Mouse (Mus musculus) lung, embryonic 15.5 days (tissue): ENCODE measurements around the gene Serpinb11. TPM values are rescaled to one million over a fixed set of nuclear protein-coding genes. Genes with fewer than 3 reads are reported as not detected.

ENCODE experiments used
- ATAC-seq: fragments of 200-750 bp; cut with Nextera tagmentation; 2 replicates; pipeline ENCODE4 v1.8.0; 2017; ENCODE audit warnings: moderate number of reproducible peaks, borderline replicate concordance; ENCODE audit not compliant: low FRiP score, low TSS enrichment; ENCODE audit errors: extremely low read depth
- H3K27ac ChIP-seq: fragments of 300-500 bp; sonication (generic); 2 replicates; pipeline ENCODE4 v1.5.1; 2015; ENCODE audit warnings: moderate library complexity, mild to moderate bottlenecking, inconsistent platforms
- H3K27me3 ChIP-seq: fragments of 300-500 bp; sonication (generic); 2 replicates; pipeline ENCODE4 v1.6.1; 2015; ENCODE audit warnings: inconsistent platforms
- H3K36me3 ChIP-seq: fragments of 300-500 bp; sonication (generic); 2 replicates; pipeline ENCODE4 v1.6.1; 2015; ENCODE audit warnings: inconsistent platforms
- H3K4me1 ChIP-seq: fragments of 300-500 bp; sonication (generic); 2 replicates; pipeline ENCODE4 v1.6.1; 2015; ENCODE audit warnings: inconsistent platforms
- H3K4me2 ChIP-seq: fragments of 300-500 bp; sonication (generic); 2 replicates; pipeline ENCODE4 v1.6.1; 2015; ENCODE audit warnings: inconsistent platforms, mild to moderate bottlenecking, moderate library complexity
- H3K4me3 ChIP-seq: fragments of 300-500 bp; sonication (generic); 2 replicates; pipeline ENCODE4 v1.5.1; 2015; ENCODE audit warnings: mild to moderate bottlenecking, inconsistent platforms
- H3K9ac ChIP-seq: fragments of 300-500 bp; sonication (generic); 2 replicates; pipeline ENCODE4 v1.6.1; 2015; ENCODE audit warnings: inconsistent platforms
- H3K9me3 ChIP-seq: fragments of 300-500 bp; sonication (generic); 2 replicates; pipeline ENCODE4 v1.6.1; 2016; ENCODE audit warnings: inconsistent platforms
- WGBS: fragments of 180-500 bp; shearing (Covaris S2); methylation state at CpG from one replicate; pipeline ENCODE4 v1.1.7; 2015; 5-methylcytosine and 5-hydroxymethylcytosine counted together
- polyA plus RNA-seq: library from polyadenylated mRNA; unstranded; fragments of >200 nt; fragmentation: Nextera tagmentation; extraction: Ambion mirVana; gene quantifications from 2 replicates; pipeline ENCODE4 v1.2.1, GENCODE M21; 2015

The Serpinb11 gene
- polyA plus RNA-seq, 1 experiment from 2014 or later: 0.34 TPM

- no peaks in the 10 kb centered on the region for H3K9me3 ChIP-seq
- no peaks in the 10 kb centered on the region for H3K4me1 ChIP-seq
- H3K9ac ChIP-seq: no peak overlapping the region
- H3K27me3 ChIP-seq: no peaks in the 10 kb centered on the region
- 68% methylated on average over 2 of the region's 2 CpGs for WGBS
- no peak overlapping the region for H3K27ac ChIP-seq
- no peaks in the 10 kb centered on the region for H3K36me3 ChIP-seq
- no peak for ATAC-seq
- H3K4me3 ChIP-seq: no peak overlapping the region
- H3K4me2 ChIP-seq: no peak overlapping the region
Observed at GRCm38 (mm10) chr1:107389753-107390152, 28.8 kb downstream of the Serpinb11 start.

- WGBS: 57% methylated on average over 1 of the region's 1 CpGs
Observed at GRCm38 (mm10) chr1:107397481-107397880, 36.5 kb downstream of the Serpinb11 start.

GRCm38 (mm10) chr1:107399355-107399754 is 38.4 kb downstream of the Serpinb11 start, which contains the start of gene Serpinb7:
TSS of gene Serpinb7 (plus strand) at chr1:107399655.
- 61% methylated on average over 3 of the region's 3 CpGs for WGBS
- Histone ChIP-seq H3K36me3 (no peaks in the 10 kb centered on the region), H3K27ac (no peak within 1 kb of the TSS), H3K9me3 (no peaks in the 10 kb centered on the region), H3K27me3 (no peaks in the 10 kb centered on the region), H3K9ac (no peak within 1 kb of the TSS), H3K4me2 (no peak within 1 kb of the TSS), H3K4me3 (no peak within 1 kb of the TSS), H3K4me1 (no peaks in the 10 kb centered on the region)
- ATAC-seq: no peak

More at GRCm38 (mm10) chr1:107397481-107397880, 36.5 kb downstream of the Serpinb11 start:
- no peaks in the 10 kb centered on the region for H3K9me3 ChIP-seq
- H3K4me1 ChIP-seq: no peaks in the 10 kb centered on the region
- H3K27me3 ChIP-seq: no peaks in the 10 kb centered on the region
- no peak overlapping the region for H3K9ac ChIP-seq
- ATAC-seq: no peak
- no peak overlapping the region for H3K27ac ChIP-seq
- H3K4me2 ChIP-seq: no peak overlapping the region
- no peaks in the 10 kb centered on the region for H3K36me3 ChIP-seq
- H3K4me3 ChIP-seq: no peak overlapping the region

GRCm38 (mm10) chr1:107402082-107402481 is 41.1 kb downstream of the Serpinb11 start:
- no peaks in the 10 kb centered on the region for H3K4me1 ChIP-seq
- no peaks in the 10 kb centered on the region for H3K36me3 ChIP-seq
- H3K27ac ChIP-seq: no peak overlapping the region
- 80% methylated on average over 4 of the region's 4 CpGs for WGBS
- no peak overlapping the region for H3K4me3 ChIP-seq
- ATAC-seq: no peak
- no peak overlapping the region for H3K4me2 ChIP-seq
- no peaks in the 10 kb centered on the region for H3K9me3 ChIP-seq
- no peaks in the 10 kb centered on the region for H3K27me3 ChIP-seq
- H3K9ac ChIP-seq: no peak overlapping the region

GRCm38 (mm10) chr1:107414650-107415049 is 53.7 kb downstream of the Serpinb11 start:
- Histone ChIP-seq H3K4me3 (no peak overlapping the region), H3K4me2 (no peak overlapping the region), H3K9me3 (no peaks in the 10 kb centered on the region), H3K27me3 (no peaks in the 10 kb centered on the region), H3K9ac (no peak overlapping the region), H3K27ac (no peak overlapping the region), H3K4me1 (no peaks in the 10 kb centered on the region), H3K36me3 (no peaks in the 10 kb centered on the region)
- 0% methylated on average over 1 of the region's 1 CpGs for WGBS
- no peak for ATAC-seq

- 71% methylated on average over 4 of the region's 4 CpGs for WGBS
- no peaks in the 10 kb centered on the region for H3K27me3 ChIP-seq
- no peaks in the 10 kb centered on the region for H3K9me3 ChIP-seq
- no peak overlapping the region for H3K27ac ChIP-seq
- no peak overlapping the region for H3K4me3 ChIP-seq
- no peak overlapping the region for H3K4me2 ChIP-seq
- H3K4me1 ChIP-seq: no peaks in the 10 kb centered on the region
- ATAC-seq: no peak
- H3K36me3 ChIP-seq: no peaks in the 10 kb centered on the region
- no peak overlapping the region for H3K9ac ChIP-seq
Observed at GRCm38 (mm10) chr1:107422487-107422886, 61.5 kb downstream of the Serpinb11 start.

Other genes starting within 250 kb of the Serpinb11 start
- gene Serpinb3b, start 82.8 kb upstream of the Serpinb11 start, polyA plus RNA-seq: not detected in 2 replicates
- gene Serpinb3c, start 82.8 kb upstream of the Serpinb11 start, polyA plus RNA-seq: 0.15 TPM in 1 of 2 replicates, not detected in the other
- 0.20 and 0.52 TPM in 2 replicates for gene Serpinb7, start 38.5 kb downstream of the Serpinb11 start, polyA plus RNA-seq
- 0.18 and 0.37 TPM in 2 replicates for gene Serpinb2, start 150.2 kb downstream of the Serpinb11 start, polyA plus RNA-seq
- 4.1 and 5.8 TPM in 2 replicates for gene Serpinb8, start 228.8 kb downstream of the Serpinb11 start, polyA plus RNA-seq